Comparison of ENCODE assay signal across 11 mouse cellular contexts in the genomic region with DNA sequence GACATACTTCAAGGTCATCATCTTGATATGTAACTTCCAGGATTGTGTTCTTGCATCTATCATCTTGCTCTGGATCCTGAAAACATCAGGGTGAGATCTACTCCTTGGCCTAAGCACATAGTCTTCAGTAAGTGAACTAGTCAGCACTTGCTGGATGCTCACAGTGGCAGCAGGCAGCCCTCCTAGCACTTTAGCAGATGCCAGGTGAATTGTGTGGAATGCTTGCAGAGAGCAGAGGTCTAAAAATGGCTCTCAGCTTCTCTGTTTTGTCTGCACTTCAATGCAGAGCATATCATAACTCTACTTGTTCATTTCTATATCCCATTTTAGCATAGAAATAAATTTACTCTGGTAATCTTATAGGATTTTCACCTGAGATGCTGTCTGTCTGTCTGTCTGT.
"Had no signal": no experiment of that assay in that cellular context is flagged by ENCODE, and none has a peak within 500 bp of the region (broad histone marks: within the 10 kb centered on the region; RNA-seq: fewer than 3 reads in every experiment).

No protein-coding gene starts in this region.

- DNase-seq: liver, postnatal 0 days; lung, adult 2 months; lung, postnatal 14 days; lung, postnatal 36 days; right cerebral cortex, postnatal 14 days; thymus, adult 18-20 months; thymus, postnatal 14 days; thymus, postnatal 36 days had no signal

- ATAC-seq: liver, postnatal 0 days; lung, postnatal 0 days; midbrain, embryonic 13.5 days; midbrain, embryonic 15.5 days had no signal
